Mouse (Mus musculus) cerebellum, adult 2 months (tissue): ENCODE measurements around the gene Ccdc162.

ENCODE experiments used
- CTCF ChIP-seq: fragments of 200-500 bp; IDR thresholded peaks from 2 replicates; pipeline ENCODE4 v1.5.1; 2011; ENCODE audit warnings: low read depth, mild to moderate bottlenecking, control low read depth, low read length, moderate library complexity, borderline replicate concordance; ENCODE audit not compliant: insufficient read depth
- POLR2A ChIP-seq: fragments of 200-500 bp; IDR thresholded peaks from 2 replicates; pipeline ENCODE4 v1.6.1; 2011; ENCODE audit warnings: low read length, control low read depth, borderline replicate concordance; ENCODE audit not compliant: insufficient read depth

GRCm38 (mm10) chr10:41608485-41608884, 107.9 kb downstream of the Ccdc162 start:
- TF ChIP-seq CTCF: no peak
- TF ChIP-seq POLR2A: no peak
